Mouse (Mus musculus): ENCODE measurements at regions not wholly inside any gene's neighbourhood (a gene's known extent, or its start where the extent isn't known, plus 50 kb on each side); places are given as distances from the start of the nearest gene placed in this dataset.

- no peak for DNase-seq (ENCODE audit: low spot score)
These were observed 119.8 kb upstream of the Gnao1 start for GRCm38 (mm10) chr8:93689832-93690471.

- no peak for DNase-seq (ENCODE audit: low spot score)
These were observed 118.4 kb upstream of the Gnao1 start for GRCm38 (mm10) chr8:93691375-93691774.

GRCm38 (mm10) chr8:93691826-93692225, 117.9 kb upstream of the Gnao1 start:
- DNase-seq (ENCODE audit: low spot score): no peak

- DNase-seq (ENCODE audit: low spot score): no peak
These were observed 112.6 kb upstream of the Gnao1 start for GRCm38 (mm10) chr8:93697206-93697605.

DNA sequence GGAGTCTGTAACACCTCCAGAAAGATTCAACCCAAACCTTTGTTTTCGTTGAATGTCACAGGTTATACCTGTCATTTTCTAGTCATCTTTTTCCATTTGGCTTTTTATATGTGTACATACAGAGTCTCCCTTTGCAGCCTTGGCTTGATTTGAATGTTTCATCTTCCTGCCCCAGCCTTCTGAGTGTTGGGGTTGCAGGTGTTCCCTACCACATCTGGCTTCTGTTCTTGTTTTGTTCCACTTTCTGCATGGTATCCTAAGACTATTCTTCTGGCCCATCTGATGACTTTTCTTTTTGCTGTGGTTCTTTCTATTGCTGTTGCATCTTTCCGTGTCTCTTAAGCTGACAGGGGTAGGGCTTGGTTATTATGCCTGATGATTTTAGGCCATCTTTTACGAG, 111.3 kb upstream of the Gnao1 start:
- no peak for DNase-seq (ENCODE audit: low spot score)

DNA sequence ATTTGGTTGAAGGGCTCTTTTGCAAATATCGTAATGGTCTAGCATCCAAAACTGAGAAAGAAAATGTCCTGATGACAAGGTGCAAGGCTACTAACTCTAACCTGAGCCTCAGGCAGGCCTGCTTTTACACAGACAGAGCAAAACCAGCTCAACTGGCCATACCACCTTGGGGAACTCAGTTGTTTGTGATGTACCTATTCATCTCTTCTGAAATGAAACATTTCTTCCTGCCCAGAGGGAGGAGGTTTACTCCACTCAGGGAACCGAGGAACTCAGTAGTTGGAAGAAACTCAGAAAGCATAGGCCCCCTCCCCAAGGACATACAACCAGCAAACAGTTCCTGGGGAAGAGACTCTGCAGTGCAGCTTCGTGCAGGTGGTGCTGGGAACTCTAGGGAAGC, 108.4 kb upstream of the Gnao1 start:
- DNase-seq (ENCODE audit: low spot score): no peak

DNA sequence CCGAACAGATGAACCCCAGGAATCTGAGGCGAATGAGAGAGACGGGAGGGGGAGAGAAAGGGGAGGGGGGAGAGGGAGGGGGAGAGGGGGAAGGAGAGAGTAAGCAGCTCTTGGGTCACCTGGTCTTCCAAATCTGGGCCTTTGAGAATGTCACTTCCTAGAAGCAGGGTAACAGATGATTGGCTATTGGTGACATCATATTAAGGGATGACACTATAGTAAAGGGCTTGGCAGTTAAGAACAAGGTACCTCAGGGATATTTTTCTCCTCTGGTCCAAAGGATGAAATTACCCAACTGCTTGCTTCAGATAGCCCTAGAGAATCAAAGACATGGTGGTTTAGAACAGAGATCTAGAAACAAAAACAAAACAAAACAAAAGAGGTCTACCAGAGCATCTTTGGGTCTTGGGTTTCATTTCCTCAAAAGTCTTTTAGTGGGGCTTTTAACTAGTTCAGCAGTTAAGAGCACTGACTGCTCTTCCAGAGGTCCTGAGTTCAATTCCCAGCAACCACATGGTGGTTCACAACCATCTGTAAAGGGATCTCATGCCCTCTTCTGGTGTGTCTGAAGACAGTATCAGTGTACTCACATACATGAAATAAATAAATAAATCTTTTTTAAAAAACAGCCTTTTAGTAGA, 97.6 kb upstream of the Gnao1 start:
- DNase-seq (ENCODE audit: low spot score): no peak

DNA sequence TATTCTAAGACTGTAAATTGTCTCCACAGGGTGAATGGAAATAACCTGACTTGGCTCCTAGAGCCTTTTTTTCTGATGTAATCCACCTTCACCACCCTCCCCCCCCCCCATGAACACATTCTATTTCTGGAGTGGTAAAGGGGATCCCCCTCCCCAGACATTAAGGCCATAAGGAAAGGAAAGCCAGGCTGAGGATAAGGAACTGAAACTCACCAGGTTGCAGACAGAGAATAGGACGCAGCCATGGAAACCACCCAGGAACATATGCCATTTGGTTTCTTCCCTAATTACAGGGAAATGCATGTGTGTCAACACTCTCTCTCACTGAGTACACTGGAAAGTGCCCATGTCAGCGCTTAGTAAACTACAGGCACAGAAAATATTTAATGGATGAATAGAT, 96.5 kb upstream of the Gnao1 start:
- no peak for DNase-seq (ENCODE audit: low spot score)

- DNase-seq (ENCODE audit: low spot score): no peak
These were observed 84.8 kb upstream of the Gnao1 start for GRCm38 (mm10) chr8:93724896-93725489.

DNA sequence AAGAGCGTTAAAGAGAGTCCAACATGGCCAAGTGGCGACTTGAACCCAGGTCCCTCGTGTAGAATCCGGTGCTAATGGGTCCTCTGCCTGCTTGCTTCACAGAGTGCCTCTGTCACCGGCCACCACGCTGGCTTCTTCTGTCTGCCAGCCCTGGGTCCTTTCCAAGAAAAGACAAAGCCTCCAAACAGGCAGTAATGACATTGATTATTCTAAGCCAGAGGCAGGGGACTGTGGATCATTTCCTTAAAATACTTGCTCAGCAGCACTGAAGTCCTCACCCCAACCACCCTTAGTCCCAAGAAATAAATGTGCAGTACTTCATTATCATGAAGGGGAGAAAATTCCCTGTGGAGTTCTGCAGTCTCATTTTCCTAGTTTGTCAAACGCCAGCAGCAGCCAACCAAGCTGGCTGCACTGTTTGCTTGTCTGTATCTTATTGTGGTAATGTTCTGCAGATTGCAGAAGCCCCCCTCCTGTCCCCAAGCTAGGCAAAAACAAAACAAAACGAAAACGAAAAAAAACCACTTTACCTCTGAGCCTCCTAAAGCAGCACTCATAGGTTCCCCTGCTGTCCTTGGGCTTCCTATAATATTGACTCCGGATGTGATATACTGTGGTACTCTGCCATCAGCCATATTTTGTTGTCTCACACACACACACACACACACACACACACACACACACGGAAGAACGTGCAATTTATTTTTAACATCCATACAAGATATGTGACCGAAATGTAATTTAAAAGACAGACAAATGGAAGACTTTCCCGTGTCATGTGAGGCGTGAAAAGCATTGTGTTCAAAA, 80.4 kb upstream of the Gnao1 start:
- no peak for DNase-seq (ENCODE audit: low spot score)

GRCm38 (mm10) chr8:93730738-93731700, 78.7 kb upstream of the Gnao1 start:
- DNase-seq (ENCODE audit: low spot score): no peak

GRCm38 (mm10) chr8:93734818-93735217, 74.9 kb upstream of the Gnao1 start:
- DNase-seq (ENCODE audit: low spot score): no peak

GRCm38 (mm10) chr8:93740281-93740680, 69.5 kb upstream of the Gnao1 start:
- DNase-seq (ENCODE audit: low spot score): no peak

- peak; percentile 39 for DNase-seq (ENCODE audit: low spot score)
These were observed 61.0 kb upstream of the Gnao1 start for GRCm38 (mm10) chr8:93748720-93749119.

- no peak for DNase-seq (ENCODE audit: low spot score)
These were observed 58.8 kb upstream of the Gnao1 start for GRCm38 (mm10) chr8:93750921-93751320.

- no peak for DNase-seq (ENCODE audit: low spot score)
These were observed 53.8 kb upstream of the Gnao1 start for GRCm38 (mm10) chr8:93755981-93756380.
